Mouse (Mus musculus): ENCODE data around the gene Sh3d21.
"Not testable (repeated sequence)": the region's sequence is repeated elsewhere in the genome, so short reads cannot be mapped to it uniquely, and the experiment has no call there.

The Sh3d21 gene

DNA sequence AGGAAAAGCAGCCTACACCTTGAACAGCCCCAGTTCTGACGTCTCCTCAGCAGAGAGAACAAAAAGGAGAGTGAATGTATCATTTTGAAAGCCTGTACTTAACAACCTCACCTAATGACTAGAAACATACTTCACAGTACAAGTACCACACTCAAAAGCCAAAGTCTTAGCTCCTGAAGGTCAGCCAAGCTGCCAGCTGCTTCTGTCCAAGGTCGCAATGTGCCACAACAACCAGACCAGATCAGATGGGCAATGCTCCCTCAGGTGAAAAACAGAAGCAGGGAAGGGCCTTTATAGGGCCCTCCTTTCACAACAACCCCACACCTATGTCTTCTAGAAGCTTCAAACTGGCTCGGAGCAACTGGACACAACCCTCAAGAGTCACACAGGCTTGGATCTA, 2.8 kb upstream of the Sh3d21 start:
- DNase-seq, result no peak

DNA sequence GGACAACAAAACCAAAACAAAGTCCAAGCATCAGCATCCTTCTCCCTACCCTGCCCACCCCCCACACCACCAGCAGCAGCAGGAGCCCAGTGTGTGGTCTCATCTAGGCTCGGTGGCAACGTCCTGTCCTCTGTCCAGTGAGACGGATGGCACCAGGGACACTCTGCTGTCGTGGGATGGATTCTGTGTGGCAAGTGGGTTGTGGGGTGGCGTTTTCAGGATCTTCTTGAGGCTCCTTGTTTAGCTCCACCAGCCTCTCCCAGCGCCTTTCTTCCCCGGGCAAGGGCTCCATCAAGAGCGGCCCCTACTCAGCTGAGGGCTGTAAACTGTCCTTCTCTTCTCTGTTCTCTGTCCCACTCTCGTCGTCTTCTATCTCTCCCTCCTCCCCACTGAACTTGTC, 1.8 kb upstream of the Sh3d21 start:
- not testable (repeated sequence) for DNase-seq

DNA sequence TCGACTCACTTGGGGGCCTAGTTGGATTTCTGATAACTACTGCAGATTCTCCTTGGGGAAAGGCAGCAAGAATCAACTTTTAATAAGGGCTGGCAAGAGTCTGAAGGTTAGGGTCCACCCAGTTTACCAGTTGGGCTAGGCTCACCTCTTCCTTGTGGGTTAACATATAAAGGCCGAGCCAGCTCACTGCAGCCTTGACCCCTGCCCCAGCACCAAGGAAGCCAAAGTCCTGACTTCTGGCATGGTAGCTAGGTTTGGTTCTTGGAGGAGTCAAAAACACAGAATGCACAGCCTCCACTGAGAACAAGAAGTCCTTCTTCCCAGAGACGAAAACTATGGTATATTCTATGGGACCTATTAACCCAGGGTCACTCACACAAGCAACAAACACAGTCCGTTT, 394 bp upstream of the Sh3d21 start:
- no peak for DNase-seq

DNA sequence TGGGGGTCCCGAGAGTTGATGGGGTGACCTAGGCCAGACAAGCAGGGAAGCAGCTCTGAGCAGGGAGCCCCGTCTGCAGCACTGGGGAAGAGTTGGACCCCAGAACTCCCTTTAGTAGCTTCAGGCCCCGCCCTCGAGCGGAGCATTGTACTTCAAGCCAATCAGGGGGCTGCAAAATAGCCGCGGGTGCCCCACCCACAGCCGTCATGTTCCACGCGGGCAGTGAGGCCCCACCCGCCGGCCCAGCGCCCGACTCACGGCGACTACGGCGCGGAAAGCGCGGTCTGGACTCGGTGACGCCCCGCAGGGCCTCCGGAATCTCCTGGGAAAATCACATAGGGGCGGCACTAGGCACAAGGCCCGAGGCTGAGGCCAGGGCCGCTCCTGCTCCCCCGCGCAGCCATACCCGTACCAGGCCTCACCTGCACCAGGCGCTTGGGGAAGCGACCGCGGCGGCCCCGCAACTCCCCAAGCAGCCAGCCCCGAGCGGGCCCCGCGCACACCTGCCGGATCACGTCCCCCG, 686 bp downstream of the Sh3d21 start:
- peak; percentile 84 for DNase-seq

DNA sequence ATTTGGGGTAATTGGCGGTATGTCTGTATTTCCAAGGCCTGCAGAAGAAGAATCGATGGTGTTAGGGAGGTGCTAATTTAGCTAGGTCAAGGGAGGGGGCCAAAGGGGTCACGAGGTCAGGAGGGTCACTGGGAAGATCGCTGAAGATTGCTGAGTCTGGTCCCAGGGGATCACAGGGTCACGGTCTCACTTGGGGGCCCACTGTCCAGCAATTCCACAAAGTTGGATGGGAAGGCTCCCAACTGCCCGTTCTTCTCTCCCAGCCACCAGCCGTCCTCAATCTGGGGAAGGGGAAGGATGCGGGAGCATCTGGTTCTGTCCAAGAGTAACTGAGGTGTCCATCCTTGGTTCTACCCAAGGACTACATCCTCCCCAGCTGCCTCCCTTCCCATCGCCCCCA, 1.3 kb downstream of the Sh3d21 start:
- no peak for DNase-seq

DNA sequence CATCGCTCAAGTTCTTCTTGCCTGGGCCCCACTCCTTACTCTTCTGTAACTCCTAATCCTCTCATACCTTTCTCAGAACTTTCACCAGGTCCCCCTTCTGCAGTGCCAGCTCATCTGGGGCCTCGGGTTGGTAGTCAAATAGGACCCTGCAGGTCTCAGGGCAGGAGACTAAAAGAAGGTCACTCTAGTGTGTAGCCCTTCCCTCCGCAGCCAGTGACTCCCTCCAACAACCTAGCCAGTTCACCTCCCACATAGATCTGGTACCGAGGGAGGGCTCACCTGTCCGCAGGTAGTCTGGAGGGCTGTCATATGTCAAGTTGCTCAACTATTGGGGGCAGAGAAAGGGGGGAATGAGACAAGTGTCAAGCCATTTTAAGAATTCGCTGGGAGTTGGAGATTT, 1.8 kb downstream of the Sh3d21 start:
- DNase-seq, result no peak

DNA sequence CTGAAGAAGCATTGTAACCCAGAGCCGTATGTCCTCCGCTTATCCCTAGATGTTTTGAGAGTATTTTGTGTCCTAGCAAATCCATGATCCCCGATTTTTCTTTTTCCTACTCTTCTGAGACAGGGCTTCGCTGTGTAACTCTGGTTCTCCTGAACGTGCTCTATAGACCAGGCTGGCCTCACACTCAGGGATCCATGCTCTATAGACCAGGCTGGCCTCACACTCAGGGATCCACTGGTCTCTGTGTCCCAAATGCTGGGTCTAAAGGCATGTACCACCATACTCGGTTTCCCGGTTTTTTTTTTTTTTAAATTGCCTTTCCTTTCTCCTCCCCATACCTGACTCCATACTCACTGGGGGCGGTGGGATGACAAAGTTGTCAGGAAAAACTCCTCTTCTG, 2.3 kb downstream of the Sh3d21 start:
- no peak for DNase-seq

DNA sequence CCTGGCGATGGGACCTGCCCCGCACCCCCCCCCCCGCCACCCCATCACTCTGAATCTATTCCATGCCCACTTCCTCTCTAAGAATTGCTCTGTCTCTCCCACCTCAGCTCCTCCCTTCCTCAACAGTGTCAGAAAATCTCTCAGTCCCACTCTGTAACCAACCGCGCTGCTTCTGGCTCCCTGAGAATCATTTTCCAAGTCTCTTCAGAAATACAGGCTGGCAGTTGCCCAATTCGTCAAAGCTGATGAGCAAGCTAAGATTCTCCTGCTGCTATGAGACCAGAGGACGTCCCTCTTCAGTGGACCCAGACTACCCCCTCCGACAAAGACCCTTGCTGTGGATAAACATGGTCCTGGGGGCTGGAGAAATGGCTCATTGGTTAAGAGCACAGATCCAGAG, 3.8 kb downstream of the Sh3d21 start:
- DNase-seq, result no peak

DNA sequence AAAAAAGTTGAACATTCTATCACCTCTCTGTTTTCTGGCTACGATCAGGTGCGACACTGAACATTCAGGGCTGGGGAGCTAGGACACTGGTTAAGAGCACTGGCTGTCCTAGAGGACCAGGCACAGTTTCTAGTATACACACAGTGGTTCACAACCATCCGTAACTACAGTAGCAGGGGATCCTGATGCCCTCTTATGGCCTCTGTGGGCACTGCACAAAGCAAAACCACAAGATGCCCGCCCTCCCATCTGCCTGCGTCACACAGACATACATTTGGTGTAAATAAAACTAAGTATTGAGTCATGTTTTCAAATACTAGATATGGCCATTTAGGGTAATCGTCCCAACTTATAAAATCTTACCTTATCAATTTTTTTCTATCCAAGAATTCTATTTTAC, 5.7 kb downstream of the Sh3d21 start:
- DNase-seq, result no peak

DNA sequence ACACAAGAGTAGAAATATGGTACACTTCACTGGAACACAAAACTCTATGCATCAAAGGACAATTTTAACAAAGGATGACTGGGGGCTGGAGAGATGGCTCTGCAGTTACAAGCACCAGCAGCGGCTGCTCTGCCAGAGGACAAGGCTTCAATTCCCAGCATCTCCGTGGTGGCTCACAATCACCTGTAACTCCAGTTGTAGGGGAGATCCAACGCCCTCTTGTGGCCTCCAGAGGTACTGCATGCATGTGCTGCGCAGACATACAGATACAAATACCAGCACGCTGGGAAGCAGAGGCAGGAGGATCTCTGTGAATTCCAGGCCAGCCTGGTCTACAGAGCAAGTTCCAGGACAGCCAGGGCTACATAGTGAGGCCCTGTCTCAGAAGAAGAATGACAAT, 6.7 kb downstream of the Sh3d21 start:
- DNase-seq, result no peak

DNA sequence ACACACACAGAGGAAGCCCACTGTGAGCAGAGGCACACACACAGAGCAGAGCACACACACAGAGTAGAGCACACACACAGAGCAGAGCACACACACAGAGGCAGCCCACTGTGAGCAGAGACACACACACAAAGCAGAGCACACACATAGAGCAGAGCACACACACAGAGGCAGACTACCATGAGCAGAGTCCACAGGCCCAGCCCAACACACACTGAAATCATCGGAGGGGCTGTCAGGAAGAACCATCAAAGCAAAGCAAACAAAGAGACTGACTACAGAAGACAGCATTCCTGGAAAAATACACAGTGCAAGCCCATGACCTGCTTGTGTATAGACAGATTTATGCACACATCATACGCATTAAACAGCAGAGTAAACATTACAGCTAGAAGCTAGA, 7.4 kb downstream of the Sh3d21 start:
- no peak for DNase-seq

DNA sequence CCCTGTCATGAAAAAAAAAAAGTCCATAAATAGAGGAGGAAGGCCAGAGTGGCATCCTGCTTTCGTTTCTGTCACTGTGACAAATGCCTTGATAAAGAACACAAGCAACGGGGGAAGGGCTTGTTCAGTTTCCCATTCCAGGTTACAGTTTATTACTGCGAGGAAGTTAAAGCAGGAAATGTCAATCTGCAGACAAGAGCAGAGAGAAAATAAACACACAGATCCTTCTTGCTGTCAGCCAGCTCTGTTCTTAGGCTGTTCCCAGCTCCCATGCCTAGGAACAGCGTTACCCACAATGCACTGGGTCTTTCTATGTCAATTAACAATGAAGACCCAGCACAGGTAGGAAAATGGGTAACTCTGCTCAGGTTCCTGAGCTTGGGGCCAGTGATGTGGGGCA, 8.1 kb downstream of the Sh3d21 start:
- no peak for DNase-seq

DNA sequence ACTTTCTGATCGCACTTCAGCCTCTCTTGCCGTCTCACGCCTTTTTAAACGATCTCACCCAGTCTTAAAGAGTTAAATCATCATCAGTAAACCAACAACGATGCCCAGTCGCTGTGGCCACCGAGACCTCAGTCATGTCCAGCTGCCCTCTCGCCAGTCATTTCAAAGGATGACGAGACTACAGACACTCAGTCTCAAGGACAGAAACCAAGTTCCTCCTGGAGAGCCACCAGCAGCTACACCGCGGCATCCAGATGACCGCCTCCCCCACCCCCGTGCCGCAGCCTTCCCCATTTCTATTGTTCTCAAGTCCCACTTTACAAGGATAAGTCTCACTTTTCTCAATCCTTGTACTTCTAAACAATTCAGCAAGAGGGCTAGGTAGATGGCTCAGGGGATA, 10.4 kb downstream of the Sh3d21 start:
- no peak for DNase-seq

DNA sequence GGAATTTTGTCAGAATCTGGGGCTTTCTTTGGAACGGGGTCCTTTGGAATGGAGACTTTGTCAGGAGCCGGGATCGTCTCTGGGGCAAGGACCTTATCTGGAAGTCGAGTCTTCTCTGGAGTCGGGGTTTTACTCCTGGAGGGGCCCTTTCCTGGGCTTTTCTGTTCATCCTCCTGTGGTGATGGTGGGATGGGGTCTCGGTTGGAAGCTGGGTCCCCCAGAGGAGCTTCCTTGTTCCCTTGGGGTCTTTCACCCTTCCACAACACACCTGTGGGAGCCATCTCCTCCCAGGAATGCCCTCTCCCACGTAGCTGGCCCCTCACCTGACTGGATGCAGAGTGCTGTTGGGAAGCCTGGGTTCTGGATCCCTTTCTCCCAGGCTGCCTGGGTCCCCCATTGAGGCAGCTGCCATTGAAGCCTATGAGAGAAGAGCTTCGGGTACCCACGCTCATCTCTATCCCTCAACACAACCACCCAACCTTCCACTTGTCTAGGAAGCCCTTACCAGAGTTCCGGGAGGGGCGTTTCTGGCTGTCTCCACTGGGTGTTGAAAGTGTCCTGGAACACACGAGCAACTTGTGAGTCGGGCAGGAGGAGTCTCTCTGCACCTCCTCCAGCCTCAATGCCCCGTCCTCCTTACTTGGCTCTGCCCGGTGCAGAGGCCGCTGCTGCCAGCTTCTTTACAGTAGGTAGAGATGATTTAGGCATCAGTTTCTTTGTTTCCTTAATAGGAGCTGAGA, 11.4 kb downstream of the Sh3d21 start:
- DNase-seq, result no peak

DNA sequence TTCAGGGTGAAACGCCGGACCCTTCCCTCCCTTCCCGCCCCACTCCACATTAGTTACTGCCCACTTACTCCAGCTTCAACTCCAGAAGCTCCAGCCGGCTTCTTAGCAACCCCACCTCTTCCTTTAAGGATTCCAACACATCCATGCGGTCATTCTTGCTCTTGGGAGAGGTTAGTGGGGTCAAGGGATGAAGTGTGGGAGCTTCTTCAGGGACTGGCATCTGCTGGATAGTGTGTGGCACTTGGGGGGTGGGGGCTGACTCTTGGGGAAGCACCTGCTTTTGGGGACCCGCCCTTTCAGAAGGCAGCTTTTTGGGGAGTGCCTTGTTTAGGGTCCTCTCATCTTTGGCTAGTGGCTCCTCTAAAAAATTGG, 12.4 kb downstream of the Sh3d21 start:
- no peak for DNase-seq

DNA sequence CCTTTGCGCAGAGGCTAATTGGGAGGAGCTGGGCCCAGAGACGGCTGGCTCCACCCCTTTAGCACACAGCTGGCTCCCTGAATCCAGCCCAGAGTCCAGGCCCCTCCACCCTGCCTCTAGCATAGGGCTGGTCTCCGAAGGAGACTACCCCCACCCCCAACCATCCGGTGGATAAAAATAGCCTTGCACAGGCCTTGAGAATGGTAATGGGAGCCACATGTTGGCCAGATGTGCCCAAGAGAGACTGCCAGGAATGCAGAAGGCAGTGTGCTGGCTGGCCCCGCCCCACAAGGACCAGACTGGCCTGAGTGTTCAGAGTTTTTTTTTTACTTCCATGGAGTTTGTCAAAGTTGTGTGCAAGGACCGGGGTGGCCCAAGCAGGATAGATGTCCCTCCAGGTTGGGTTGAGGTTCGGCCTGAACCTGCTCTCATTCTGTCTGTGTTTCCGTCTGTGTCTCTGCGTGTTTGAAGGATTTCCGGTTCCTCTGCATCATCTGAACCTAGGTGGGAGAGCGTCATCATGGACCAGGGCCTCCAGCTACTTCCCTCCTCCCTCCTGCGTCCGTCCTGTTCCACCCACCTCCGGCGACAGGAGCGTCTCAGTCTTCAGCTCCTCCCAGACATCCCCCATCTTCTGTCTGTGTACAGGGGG, 12.9 kb downstream of the Sh3d21 start:
- no peak for DNase-seq

DNA sequence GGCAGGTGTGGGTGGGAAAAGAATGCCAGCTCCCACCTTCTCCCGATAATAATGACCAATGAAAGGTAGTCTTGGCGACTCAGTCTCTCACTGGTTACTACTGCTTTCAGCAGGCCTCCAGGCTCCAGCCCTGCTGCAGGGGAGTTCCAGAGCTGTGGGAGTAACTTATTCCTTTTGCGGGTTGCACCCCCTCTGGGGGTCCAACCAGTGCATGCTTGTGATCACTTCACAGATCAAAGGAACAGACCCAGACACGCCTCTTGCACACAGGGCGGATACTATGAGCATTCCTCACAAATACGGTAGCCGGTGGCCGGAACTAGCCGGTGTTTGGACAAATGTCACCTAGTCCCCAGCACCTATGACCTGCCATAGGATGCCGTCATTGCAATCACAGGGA, 13.5 kb downstream of the Sh3d21 start:
- no peak for DNase-seq

DNA sequence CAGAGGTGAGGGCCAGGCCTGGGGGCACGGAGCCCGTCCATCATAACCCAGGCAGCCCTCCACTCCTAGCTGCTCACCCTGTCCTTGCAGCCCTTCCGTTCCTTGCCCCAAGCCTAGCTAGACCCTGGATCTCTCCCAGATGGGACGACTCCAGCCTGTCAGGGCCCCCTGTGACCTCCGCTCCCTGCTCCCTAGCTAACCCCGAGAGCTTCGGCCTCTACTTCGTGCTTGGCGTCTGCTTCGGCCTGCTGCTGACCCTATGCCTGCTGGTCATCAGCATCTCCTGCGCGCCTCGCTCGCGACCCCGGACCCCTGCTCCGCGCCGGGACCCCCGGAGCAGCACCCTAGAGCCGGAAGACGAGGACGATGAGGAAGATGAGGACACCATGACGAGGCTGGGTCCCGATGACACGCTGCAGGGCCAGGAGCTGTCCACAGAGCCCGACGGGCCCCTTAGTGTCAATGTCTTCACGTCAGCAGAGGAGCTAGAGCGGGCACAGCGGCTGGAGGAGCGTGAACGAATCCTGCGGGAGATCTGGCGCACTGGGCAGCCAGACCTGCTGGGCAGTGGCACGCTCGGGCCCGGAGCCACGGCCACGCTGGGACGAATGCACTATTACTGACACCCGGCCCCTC, 14.1 kb downstream of the Sh3d21 start:
- no peak for DNase-seq

DNA sequence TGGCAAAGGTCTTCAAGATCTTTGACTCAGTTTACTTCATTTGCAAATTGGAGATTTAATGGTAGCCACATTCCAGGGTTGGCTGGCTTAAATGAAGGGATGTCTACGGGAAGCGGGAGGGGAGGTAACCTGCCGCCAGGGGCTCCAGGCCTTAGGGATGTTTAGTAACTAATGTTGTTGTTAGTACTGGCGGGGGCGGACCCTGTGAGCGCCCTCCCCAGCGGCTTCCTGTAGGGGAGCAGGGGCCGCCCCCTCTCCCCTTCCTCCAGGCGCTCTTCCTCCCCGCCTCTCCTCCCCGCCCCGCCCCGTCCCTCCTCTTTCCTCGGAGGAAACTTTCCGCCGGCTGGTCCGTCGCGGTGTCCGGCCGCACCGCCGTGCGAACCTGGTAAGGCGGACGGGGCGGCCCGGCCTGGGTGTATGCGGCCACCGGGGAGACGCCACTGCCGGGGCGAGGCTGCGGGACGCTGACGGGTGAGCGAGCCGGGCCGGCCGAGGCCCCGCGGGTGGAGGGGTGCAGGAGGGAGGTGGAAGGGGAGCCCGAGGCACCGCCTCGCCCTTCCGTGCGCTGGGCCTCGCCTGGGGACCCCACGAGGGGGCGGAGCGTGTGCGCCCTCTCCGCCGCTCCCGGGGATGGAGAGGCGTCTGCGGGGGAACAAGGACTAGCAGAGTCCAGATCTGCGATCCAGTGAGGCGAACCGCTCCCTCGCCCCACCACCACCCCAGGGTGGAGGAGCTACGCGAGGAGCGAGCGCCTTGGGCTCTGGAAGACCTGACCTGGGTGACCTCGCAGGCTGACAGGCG, 14.9 kb downstream of the Sh3d21 start:
- no peak for DNase-seq

DNA sequence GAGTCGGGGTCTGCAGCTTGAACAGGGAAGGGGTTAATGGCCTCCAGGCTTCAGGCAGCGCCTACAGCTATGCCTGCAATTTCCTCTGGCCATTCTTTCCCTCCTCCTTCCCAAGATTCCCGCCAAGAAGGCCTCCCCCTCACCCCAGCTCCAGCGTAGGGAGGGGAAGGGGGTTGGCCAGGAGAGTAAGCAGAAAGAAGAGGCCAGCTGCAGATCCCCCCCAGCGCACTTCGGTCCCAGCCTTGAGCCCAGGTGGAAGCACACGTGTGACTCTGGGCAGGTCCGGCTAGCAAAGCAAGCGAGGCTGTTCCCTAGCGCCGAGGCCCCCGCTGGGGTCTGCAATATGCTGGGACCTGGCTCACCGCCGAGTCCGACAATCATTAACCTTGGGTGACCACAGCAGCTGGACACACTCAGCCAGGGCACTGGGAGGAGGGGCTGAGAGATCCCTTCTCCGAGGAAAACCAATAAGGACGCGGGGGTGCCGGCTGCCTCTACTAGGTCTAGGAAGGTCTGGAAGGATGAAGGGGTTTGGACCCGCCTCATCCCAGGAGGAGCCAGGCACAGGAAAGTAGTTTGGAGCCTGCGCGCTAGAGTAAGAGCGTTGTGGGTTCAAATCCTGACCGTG, 15.6 kb downstream of the Sh3d21 start, which contains the start of gene Eva1b:
Gene Eva1b (plus strand): TSS at position 212 of the 628 bp plus-strand sequence.
- no peak for DNase-seq

DNA sequence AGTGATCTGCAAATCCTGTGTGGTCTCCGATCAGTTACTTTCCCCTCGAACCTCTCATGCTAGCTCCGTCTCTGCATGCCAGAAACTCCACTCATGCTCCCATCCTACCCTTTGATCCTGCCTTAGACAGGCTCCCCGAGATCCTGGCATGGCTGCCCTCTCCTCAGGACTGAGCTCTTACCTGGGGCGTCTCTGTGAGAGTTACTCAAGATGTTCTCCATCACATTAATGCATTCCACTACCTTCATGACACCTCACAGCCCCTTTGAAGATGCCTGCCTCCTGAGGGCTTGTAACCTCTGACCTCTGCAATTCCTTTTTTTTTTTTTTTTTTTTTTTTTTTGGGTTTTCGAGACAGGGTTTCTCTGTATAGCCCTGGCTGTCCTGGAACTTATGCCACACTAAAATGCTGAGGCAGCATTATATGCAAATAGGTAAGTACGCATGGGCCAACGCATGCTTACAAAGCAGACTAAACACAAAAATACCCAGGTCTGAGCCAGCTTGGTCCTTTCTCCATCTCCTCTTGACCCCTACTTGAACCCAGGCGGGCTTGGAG, 16.2 kb downstream of the Sh3d21 start:
- DNase-seq, result no peak

DNA sequence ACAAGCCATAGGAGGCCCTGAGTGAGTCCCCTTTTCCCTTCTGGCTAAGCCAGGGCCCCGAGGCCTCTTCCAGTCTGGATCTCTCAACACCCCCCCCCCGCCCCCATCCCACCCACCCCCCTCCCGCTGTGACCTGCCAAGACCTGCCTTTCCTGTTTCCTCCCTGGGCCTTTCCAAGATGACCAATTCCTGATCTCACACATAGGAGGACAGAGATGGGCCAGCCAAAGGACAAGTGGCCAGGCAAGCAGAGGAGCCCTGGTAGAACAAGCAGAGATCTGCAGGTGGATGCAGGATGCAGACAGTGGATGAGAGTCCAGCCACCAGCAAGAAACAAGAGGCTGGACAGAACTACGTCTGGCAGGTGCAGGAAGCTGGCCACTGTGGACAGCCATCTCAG, 17.9 kb downstream of the Sh3d21 start:
- no peak for DNase-seq

Measured in right cerebral cortex, adult 18-20 months (tissue).